Mouse (Mus musculus) kidney, postnatal 14 days (tissue): Measurements from ENCODE around the gene Capn11.

Experiments used
- DNase-seq: peaks from one replicate; pipeline ENCODE4 v3.0.0; 2022; ENCODE audit warnings: mixed read lengths

Capn11 gene

DNA sequence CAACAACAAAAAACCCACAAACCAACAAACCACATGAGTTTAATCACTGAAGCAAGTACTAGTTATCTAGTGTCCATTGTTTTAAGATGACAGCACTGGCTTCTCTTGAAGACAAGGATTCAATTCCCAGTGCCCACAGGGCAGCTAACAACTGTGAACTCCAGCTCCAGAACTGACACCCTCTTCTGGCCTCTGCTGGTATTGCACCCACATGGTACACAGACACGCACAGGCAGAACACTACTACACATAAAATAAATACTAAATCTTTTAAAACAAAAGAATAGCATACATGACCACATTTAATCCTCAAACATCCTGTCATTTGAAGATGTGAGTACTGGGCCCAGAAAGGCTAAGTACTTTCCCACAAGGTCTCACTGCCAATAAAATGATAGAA is 22.5 kb upstream of the Capn11 start:
- DNase-seq = no peak

DNA sequence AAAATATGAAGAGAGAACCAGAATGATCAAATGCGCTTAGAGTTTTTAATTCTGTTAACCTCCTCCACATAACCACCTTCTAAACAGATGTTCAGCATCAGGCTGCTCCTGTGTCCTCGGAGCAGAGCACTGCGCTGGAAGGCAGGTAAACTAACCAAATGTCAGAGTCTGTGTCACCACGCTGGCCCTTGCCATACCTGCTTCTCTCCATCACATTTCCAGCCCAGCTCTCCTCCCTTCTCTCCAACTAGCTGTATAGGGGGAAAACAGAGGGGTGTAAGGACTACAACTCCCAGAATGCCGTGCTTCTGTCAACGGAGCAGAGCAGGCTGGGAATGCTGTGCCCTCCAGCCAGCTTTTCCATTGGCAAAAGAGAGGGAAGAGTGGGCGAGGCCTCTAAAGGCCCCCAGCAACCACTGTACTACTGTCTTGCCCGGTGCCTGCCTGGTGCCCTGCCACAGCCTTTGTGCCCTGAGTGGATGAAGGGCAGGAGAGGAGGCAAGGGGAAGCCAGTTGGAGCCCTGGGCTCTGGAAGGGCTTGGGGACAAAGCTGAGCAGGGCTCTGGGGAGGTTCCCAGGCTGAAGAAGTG is 21.4 kb upstream of the Capn11 start:
- peak; percentile 63 for DNase-seq

DNA sequence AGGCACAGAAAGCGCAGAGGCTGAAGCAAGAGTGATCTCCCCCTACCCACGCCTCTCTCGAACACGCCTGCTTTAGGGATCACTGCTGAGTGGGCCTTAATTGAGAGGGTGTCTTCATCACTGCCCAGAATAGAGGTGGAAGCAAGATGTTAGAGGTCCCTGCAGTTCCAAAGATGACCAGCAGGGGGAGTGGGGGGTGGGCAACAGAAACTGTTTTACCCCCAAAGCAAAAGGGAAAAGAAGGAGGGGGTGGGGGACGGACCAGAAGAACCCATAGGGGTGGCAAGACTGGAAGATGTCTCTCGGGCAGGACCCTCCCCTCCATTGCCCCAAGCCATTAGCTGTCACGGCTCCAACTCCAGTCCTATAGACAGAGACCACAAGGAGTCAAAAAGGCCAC is 19.0 kb upstream of the Capn11 start:
- peak; percentile 60 for DNase-seq

DNA sequence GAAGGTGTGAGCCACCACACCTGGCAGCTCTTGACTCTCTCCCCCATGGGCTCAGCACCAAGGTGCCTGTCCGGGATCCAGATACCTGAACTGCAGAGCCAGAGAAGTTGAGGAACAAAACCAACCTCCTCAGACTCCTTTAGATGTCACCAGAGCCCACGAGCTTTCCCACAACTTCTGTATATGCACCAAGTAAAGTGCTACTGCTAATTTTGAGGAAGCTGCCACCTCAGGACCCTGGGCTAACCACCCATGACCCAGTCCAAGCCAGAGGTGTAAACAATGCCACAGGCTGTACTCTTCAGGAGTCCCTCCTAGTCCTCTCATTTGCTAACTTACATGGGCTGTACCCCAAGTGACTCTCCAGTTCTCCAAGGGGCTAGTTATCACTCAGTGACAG is 13.5 kb upstream of the Capn11 start:
- no peak for DNase-seq

DNA sequence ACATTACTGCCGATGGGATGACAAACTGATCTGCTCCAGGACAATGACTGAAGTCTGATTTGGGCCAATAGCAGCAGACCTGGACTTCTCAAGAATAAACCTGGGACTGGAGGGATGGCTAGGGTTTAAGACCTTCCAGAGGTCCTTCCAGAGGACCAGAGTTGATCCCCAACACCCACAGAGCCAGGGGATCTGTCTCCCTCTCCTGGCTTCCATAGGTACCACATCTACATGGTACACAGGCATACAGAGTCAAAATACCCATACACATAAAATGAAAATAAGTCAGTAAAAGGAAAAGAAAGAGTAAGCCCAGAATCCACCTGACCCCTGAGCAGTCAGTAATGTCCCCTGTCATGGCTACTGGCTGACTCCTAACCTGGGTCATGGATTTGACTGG is 12.7 kb upstream of the Capn11 start:
- DNase-seq = no peak

DNA sequence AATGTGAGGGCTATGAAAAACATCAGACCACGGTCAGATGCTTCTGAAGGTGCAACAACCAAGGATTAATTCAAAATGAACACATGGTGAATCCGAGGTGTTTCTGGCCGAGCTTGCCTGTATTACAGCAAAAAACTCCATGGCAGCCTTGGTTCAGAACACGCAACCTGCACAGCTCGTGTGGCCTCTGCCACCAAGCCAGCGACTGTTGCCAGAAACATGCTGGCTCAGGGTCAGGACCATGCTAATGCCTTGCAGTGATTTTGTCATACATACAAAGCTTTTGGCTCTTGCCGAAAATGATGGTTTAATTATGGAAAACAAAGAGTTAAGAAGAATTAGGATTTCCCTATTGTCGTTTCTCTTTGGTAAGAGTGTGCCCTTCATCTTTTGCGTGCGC is 8.9 kb upstream of the Capn11 start:
- no peak for DNase-seq

DNA sequence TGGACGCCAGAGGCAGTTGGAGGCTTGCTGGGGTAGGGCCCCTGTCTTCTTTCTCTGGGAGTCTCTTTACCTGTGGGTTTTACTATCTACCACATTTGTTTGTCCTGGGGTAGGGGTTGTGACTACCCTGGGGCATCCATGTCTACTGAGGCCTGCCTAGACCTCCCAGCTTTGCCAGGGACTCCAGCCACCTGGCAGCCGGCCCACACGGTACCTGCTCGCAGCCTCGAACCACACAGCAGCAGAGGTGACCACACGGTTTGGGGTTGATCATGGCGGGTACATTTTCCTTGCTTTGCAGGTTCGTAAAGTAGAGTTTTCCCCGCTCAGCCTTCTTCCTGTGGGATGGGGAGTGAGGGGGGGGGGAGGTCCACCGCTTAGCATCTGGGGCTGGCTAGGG is 8.4 kb upstream of the Capn11 start:
- no peak for DNase-seq

DNA sequence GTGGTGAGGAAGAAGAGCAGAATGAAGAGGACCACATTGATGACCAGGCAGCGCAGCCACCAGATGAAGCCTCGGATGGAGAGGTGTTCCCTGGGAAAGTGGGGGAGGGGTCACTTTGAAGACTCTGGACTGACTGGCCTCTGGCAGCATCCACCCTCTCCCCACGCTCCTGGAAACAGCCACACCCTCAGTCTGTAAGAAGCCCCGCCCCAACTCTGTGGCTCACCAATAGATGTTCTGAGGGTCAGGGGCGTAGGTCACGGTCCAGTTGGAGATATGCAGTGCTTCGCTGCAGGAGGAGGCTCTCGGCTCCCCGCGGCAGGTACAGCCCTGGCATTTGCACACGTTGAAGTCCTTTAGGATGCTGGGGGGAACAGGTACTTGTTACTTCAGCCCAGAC is 7.0 kb upstream of the Capn11 start:
- no peak for DNase-seq

DNA sequence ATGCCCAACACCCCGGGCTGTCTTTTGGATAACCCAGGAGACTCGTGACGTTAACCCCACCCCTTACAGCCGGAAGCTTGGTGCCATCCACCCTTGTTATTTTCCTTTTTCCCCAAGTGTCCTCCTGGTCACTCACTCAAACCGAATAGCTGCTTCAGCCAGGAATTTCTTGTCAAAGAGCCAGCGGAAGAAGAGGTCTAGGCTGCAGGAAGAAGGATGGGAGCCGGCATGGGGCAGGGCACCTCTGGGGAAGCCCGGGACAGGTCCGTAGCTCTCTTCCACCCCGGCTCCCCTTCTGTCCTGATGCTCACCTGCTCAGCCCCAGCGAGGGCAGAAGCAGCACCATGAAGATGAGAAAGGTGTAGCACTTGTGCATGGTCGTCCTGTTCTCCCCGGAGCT is 5.5 kb upstream of the Capn11 start:
- DNase-seq = peak; percentile 19

DNA sequence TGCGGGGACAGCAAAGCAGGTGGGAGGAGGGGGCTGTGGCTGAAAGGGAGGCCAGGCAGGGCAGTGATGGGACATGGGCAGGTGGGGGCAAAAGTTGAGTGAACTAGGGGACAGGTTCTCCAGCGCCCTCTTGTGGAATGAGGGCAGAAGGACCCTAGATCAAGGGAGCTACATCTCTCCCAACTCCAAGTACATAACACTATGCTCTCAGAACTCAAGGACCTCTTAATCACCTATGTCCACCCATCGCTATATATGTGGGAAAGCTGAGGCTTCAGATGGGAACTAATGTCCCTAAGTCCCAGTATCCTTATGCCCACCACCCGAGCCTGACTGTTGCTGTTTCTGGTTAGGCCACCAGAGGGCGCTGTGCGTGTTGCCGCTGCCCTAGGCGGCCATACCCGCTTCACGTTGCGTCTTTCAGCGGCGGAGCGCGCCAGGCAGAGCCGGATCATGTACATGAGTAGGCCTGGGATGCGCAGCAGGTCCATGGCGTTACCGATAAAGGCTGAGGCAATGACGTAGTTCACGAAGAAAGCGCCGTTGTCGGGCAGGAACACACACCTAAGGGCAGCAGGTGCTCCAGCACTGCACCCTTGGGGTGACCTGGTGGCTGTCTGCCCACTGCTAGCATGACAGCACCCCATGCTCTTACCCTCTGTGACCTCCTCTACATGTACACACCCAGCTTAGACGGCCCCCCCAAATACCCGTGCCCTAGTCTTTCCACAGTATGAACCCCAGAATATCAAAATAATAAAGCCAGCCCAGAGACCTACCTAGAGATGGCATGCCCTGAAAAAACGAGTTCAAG is 4.2 kb upstream of the Capn11 start:
- peak; percentile 78 for DNase-seq

DNA sequence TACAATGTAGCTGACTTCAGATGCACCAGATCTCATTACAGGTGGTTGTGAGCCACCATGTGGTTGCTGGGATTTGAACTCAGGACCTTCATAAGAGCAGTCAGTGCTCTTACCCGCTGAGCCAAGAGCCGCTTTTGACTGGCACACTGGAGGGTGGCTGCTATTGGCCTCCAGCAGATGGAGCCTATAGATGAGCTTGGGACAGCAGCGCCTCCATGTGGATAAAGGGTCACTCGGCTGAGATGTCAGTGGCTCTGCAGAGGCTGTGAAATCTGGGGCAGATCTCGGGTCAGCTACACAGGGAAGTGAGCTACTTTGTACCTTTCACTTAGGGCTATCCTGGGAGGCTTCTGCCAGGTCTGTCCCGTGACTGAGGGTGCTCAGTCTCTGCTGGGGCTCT is 3.3 kb downstream of the Capn11 start:
- DNase-seq = no peak

DNA sequence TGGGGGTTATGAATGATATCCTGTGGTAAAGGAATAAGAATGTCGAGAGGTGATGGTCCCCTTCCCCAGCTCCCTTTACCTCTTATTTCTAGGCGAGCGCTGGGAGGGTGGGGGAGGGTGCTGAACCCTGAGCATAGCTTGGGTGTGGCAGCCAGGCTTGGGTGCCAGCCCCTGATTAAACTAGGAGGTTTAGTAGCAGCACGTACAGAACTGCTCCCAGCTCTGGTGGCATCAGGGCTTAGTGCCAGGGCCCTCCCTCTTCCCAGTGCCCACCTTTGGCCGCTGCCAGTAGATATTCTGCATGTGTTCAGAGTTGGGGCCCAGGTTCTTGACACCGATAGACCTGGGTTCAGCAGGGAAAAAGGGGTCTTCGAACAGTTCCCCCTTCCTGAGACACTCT is 5.9 kb downstream of the Capn11 start:
- DNase-seq = no peak

DNA sequence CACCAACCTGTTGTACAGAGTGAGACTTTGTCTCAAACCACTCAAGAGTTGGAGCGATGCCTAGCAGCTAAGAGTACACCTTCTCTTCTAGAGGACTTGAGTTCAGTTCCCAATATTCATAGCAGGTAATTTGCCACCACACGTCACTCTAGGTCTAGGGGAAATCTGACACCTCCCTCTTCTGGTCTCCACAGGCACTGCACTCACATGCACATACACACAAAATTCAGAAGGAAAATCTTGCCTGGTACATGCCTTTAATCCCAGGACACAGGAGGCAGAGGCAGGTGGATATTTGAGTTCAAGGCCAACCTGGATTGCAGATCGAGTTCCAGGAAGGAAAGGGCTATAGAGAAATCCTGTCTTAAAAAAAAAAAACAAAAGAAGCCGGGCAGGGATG is 14.9 kb downstream of the Capn11 start:
- no peak for DNase-seq

DNA sequence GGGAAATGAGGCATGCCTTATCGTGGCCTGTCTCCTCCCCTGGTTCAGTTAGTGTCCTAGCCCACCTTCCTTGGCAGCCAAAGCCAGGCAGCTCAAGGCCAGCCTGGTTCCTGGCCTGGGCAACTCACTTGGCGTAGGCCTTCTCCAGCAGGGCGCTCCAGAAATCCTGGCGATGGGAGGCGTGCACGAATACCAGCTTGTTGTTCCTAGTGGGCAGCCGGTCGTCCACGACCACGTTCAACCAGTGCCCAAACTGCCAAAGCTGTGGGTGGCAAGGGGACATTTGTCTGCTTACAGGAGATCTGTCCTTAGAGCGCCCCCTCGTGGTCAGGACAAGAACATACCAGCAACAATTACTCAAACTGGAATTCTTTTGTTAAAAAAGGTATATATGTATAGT is 16.4 kb downstream of the Capn11 start:
- DNase-seq = peak; percentile 72

DNA sequence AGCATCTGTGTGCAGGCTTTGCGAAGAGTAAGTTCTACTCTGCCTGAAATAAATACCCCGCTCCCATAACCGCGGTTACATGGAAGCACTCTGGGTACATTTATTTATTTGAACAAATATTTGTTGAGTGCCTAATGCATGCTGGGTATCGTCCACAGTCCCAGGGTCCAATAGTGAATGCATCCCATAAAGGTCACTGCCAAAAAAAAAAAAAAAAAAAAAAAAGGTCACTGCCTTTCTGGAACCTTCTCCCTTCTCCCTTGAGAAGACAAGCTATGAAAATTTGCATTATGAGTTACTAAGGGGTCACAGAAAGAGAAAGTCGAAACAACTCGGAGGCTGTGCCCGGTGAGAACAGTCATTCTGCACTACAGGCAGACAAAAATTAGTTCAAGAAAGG is 17.1 kb downstream of the Capn11 start:
- no peak for DNase-seq

DNA sequence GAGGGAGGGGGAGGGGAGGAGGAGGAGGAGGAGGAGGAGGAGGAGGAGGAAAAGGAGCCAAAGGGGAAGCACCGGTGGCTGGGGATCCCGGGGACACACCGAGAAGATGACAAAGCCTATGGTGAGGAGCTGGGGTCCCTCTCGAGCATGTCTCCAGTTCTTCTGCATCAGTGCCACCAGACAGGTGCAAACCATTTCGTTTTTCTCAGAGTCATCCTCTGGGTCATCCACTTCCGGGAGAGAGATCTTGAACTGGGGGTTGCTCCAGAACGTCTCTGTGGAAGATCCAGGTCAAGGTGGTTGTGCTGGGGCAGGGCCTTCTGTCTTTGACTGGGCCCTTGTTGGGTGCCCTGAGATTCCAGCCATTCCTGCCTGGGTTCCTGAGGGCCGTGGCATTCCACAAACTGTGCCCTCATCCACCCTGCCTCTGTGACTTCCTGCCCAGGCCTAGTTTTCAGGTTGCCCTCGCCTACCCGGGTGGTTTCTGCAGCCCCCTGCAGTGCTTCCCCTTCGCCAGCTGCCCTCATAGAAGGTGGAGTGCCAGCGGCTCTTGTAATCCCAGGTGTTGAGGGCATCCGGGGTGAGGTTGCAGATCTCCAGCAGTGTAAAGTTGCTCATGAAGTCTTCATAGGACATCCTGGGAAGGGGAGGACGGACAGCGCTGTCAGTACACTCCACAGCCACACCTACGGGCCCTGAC is 20.4 kb downstream of the Capn11 start:
- no peak for DNase-seq

DNA sequence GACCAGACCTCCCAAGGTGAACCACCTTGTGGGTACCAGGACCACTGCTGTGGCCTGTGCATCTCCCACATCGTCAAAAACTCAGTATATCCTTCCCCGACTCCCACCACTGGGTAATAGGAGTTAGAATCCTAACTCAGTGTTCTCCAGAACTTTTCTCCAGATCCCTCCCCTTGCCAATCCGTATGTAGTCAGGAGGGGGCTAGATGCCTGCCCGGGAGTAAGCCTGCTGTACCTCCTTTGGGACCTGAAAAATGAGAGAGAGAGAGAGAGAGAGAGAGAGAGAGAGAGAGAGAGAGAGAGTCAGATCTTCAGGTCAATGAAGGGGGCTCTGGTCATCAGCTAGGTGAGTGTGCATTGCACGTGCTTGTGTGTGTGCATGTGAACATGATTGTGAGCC is 25.1 kb downstream of the Capn11 start:
- no peak for DNase-seq

DNA sequence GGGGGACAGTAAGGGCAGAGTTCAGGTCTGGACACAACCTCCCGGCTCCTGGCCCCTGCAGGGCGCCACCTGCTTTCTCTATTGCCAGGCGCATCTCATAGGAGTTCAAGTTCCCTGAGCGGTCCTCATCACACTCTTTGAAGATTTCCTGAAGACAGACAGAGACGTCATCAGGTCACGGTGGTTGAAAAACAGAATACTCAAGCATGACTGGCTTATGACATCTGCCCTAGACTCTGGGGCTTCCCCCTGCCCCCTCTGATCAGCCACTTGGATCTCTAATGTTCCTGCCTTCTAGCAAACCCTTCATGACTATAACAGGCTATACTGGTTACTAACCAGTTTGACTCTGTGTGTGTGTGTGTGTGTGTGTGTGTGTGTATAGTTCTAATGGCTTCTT is 27.2 kb downstream of the Capn11 start:
- no peak for DNase-seq

DNA sequence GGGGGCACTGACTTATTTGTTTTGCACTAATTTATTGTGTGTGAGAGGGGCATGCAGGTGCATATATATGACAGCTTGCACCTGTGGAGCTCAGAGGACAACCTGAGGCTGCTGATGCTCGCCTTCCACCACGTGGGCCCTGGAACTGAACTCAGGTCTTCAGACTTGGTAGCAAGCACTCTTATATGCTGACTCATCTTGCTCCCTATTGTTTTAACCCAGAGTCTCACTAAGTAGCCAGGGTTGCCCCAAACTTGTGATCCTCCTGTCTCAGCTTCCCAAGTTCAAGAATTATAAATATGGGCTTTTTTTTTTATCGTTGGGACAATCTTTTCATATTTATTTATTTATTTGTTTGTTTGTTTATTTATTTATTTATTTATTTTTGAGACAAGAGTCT is 28.1 kb downstream of the Capn11 start:
- no peak for DNase-seq

DNA sequence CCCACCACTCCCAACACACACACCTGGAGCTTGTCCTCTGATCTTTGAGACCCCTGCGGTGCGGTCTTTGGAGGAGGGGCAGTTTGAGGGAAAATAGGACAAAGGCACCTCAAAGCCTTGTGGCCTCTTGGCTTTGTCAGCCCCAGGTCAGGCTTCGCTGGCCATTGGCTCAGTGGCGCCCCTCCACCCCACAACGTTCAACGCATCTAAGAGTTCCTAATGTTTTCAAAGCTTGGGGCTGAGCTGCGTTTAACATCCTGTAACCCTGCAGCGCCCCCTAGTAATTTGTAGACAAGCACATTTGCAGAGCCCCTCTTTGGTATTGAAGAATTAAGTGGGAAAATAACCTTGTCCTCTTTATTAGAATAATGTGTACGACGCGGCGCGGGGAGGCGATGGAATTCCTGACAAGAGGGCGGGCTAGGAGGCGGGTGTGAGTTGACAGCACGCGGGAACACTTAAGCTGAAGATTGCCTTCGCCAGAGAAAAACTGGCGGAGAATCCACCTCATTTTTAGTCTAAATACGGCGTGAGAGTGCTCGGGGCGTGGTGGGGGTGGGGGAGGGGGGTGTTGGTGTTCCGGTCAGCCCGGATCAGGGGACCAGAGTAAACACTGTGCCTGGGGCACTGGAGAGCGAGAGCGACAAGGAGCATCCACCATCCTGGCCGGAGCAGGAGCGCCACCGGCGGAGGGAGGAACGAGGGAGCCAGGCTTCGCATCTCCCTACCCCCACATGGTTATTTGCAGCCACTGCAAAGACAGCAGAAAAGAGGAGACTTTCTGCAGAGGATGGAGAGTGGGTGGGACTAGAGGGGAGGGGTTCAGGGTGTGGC is 29.0 kb downstream of the Capn11 start:
- peak; percentile 74 for DNase-seq

DNA sequence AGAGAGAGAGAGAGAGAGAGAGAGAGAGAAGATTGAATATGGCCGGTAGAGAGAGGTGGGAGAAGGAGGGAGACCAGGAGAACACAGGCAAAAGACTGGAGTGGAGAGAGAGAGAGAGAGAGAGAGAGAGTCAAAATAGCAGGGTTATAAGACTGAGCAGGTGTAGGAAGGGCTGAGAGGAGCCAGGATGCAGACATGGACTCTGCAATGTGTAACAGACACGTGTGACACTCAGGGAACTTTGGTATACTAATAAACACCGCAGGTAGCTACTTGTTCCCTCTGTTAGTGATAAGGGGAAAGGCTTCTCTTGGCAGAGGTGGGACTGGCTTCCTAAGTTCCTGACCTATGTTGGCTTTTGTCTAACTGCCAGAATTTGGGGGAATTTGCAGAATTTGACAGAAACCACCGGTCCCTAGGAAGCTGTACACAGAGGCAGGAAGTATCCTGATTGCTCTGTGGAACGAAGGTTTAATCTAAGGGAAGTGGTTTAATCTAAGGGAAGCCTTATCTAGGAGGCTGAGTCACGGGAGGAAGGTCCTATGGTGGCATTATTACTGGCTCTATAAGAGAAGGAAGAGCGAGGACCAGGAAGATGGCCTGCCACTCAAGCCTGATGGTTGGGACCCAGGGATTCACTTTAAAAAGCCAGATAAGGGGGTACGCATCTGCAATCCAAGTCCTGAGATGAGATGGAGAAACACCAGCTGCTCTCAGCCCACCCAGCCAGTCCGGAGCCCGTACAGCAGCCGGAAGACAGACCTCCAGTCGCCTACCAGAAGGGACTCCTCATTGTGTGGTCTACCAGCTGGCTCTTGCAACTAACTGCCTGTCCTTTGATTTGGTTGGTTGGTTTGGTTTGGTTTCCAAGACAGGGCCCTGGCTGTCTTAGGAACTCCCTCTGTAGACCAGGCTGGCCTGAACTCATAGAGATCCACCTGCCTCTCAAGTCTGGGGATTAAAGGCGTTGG is 30.0 kb downstream of the Capn11 start:
- peak; percentile 53 for DNase-seq

DNA sequence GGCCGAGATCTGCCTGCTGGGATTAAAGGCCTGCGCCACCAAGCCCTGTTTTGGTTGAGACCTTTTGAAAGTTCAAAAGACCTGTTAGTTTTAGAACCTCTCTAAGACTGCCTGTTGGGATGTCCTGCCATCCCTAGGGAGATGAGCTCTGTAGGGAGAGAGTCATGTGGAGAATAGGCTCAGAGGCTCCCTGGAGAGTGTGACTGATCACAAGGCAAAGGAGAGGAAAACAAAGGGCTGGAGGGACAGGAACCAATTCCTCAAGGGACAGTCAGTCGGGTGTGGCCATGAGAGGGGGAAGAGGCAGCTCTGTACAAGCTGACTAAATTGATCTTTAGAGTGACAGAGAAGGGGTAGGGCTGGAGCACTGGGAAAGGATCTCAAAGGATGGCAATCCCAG is 31.0 kb downstream of the Capn11 start:
- no peak for DNase-seq
